Mouse (Mus musculus): Measurements from ENCODE around the gene Dapk1. TPM values are rescaled to one million over a fixed set of nuclear protein-coding genes. Genes with fewer than 3 reads are reported as not detected.

The Dapk1 gene
- polyA plus RNA-seq, 1 experiment = 0.52 TPM

DNA sequence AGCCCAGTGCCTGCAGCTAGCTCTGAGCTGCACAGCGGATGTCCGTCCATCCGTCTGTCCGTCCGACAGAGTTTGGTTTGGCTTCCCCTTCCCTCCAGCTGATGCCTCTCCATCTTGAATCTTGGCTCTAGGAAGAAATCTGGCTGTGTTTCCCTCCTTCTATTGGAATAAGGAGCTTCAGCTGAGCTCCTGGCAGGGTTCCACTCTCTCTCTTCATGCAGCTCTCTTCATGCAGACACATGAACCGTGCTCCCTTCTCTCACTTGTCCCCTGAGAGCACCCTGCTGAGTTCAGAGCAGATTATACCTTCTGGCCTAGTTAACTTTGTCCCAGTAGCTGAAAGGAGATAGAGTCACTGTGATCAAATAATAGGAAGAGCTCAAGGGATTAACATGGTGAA is 83.5 kb downstream of the Dapk1 start:
- Histone ChIP-seq H3K79me2 (ENCODE audit: control insufficient read depth, insufficient read depth) (no peaks in the 10 kb centered on the region), H3K4me3 (no peak overlapping the region), H3K36me3 (ENCODE audit: control insufficient read depth, insufficient read depth) (no peaks in the 10 kb centered on the region), H3K4me2 (ENCODE audit: low read depth) (no peak overlapping the region), H3K27me3 (ENCODE audit: control insufficient read depth, insufficient read depth, insufficient read length) (no peaks in the 10 kb centered on the region), H3ac (ENCODE audit: control insufficient read depth, insufficient read length) (no peak overlapping the region)
- TF ChIP-seq TCF3 (IDR thresholded peaks at IDR 0.05; ENCODE audit: insufficient read length, low read depth) = no peak
- no peak for TF ChIP-seq REST (IDR thresholded peaks at IDR 0.05; ENCODE audit: insufficient read depth, insufficient read length)
- TF ChIP-seq POLR2A (IDR thresholded peaks at IDR 0.05; ENCODE audit: insufficient read length, low read depth) = no peak
- TF ChIP-seq CEBPB (IDR thresholded peaks at IDR 0.05; ENCODE audit: insufficient read depth, poor library complexity, severe bottlenecking) = no peak
- no peak for TF ChIP-seq E2F4 (IDR thresholded peaks at IDR 0.05; ENCODE audit: insufficient read depth)
- TF ChIP-seq MYOD1 (IDR thresholded peaks at IDR 0.05; ENCODE audit: control insufficient read depth in 1 of 3, insufficient read length in 2 of 3, low read depth in 2 of 3) = no peak
- no peak for TF ChIP-seq TCF12 (IDR thresholded peaks at IDR 0.05; ENCODE audit: insufficient read depth, poor library complexity, severe bottlenecking)
- no peak for TF ChIP-seq MAX (IDR thresholded peaks at IDR 0.05; ENCODE audit: low read depth)
- no peak for TF ChIP-seq POLR2AphosphoS2 (IDR thresholded peaks at IDR 0.05; ENCODE audit: insufficient read length, low read depth)
- no peak for TF ChIP-seq USF1 (IDR thresholded peaks at IDR 0.05; ENCODE audit: low read depth)
- TF ChIP-seq MYOG (IDR thresholded peaks at IDR 0.05; ENCODE audit: control insufficient read depth in 1 of 3, insufficient read depth in 1 of 3, insufficient read length in 2 of 3, low read depth in 2 of 3) = no peak
- no peak for TF ChIP-seq SRF (IDR thresholded peaks at IDR 0.05; ENCODE audit: control insufficient read depth, insufficient read length, low read depth)

GRCm38 (mm10) chr13:60686024-60686663 is 84.4 kb downstream of the Dapk1 start:
- no peak overlapping the region for H3K4me2 ChIP-seq (ENCODE audit: low read depth)

GRCm38 (mm10) chr13:60686967-60687366 is 85.2 kb downstream of the Dapk1 start:
- H3K79me2 ChIP-seq (ENCODE audit: control insufficient read depth, insufficient read depth) = no peaks in the 10 kb centered on the region
- no peak overlapping the region for H3K4me2 ChIP-seq (ENCODE audit: low read depth)
- TF ChIP-seq CEBPB (IDR thresholded peaks at IDR 0.05; ENCODE audit: insufficient read depth, poor library complexity, severe bottlenecking) = no peak
- TF ChIP-seq REST (IDR thresholded peaks at IDR 0.05; ENCODE audit: insufficient read depth, insufficient read length) = no peak
- no peak for TF ChIP-seq MYOG (IDR thresholded peaks at IDR 0.05; ENCODE audit: control insufficient read depth in 1 of 3, insufficient read depth in 1 of 3, insufficient read length in 2 of 3, low read depth in 2 of 3)
- no peak for TF ChIP-seq TCF12 (IDR thresholded peaks at IDR 0.05; ENCODE audit: insufficient read depth, poor library complexity, severe bottlenecking)
- H3ac ChIP-seq (ENCODE audit: control insufficient read depth, insufficient read length) = no peak overlapping the region
- no peaks in the 10 kb centered on the region for H3K36me3 ChIP-seq (ENCODE audit: control insufficient read depth, insufficient read depth)
- H3K4me3 ChIP-seq = no peak overlapping the region
- no peaks in the 10 kb centered on the region for H3K27me3 ChIP-seq (ENCODE audit: control insufficient read depth, insufficient read depth, insufficient read length)

More at GRCm38 (mm10) chr13:60686024-60686663, 84.4 kb downstream of the Dapk1 start:
- H3K27me3 ChIP-seq (ENCODE audit: control insufficient read depth, insufficient read depth, insufficient read length) = no peaks in the 10 kb centered on the region
- TF ChIP-seq POLR2AphosphoS2 (IDR thresholded peaks at IDR 0.05; ENCODE audit: insufficient read length, low read depth) (no peak), CEBPB (IDR thresholded peaks at IDR 0.05; ENCODE audit: insufficient read depth, poor library complexity, severe bottlenecking) (no peak), POLR2A (IDR thresholded peaks at IDR 0.05; ENCODE audit: insufficient read length, low read depth) (no peak), MAX (IDR thresholded peaks at IDR 0.05; ENCODE audit: low read depth) (no peak), TCF3 (IDR thresholded peaks at IDR 0.05; ENCODE audit: insufficient read length, low read depth) (no peak), TCF12 (IDR thresholded peaks at IDR 0.05; ENCODE audit: insufficient read depth, poor library complexity, severe bottlenecking) (no peak), MYOD1 (IDR thresholded peaks at IDR 0.05; ENCODE audit: control insufficient read depth in 1 of 3, insufficient read length in 2 of 3, low read depth in 2 of 3) (no peak), MYOG (IDR thresholded peaks at IDR 0.05; ENCODE audit: control insufficient read depth in 1 of 3, insufficient read depth in 1 of 3, insufficient read length in 2 of 3, low read depth in 2 of 3) (no peak), E2F4 (IDR thresholded peaks at IDR 0.05; ENCODE audit: insufficient read depth) (no peak), SRF (IDR thresholded peaks at IDR 0.05; ENCODE audit: control insufficient read depth, insufficient read length, low read depth) (no peak), REST (IDR thresholded peaks at IDR 0.05; ENCODE audit: insufficient read depth, insufficient read length) (no peak), USF1 (IDR thresholded peaks at IDR 0.05; ENCODE audit: low read depth) (no peak)
- no peaks in the 10 kb centered on the region for H3K36me3 ChIP-seq (ENCODE audit: control insufficient read depth, insufficient read depth)
- no peak overlapping the region for H3K4me3 ChIP-seq
- H3ac ChIP-seq (ENCODE audit: control insufficient read depth, insufficient read length) = no peak overlapping the region
- no peaks in the 10 kb centered on the region for H3K79me2 ChIP-seq (ENCODE audit: control insufficient read depth, insufficient read depth)

- no peaks in the 10 kb centered on the region for H3K27me3 ChIP-seq (ENCODE audit: control insufficient read depth, insufficient read depth, insufficient read length)
- no peaks in the 10 kb centered on the region for H3K36me3 ChIP-seq (ENCODE audit: control insufficient read depth, insufficient read depth)
- no peaks in the 10 kb centered on the region for H3K79me2 ChIP-seq (ENCODE audit: control insufficient read depth, insufficient read depth)
Measured at GRCm38 (mm10) chr13:60687462-60687861, 85.7 kb downstream of the Dapk1 start.

More at GRCm38 (mm10) chr13:60687462-60687861, 85.7 kb downstream of the Dapk1 start:
- TF ChIP-seq MYOG (IDR thresholded peaks at IDR 0.05; ENCODE audit: control insufficient read depth in 1 of 3, insufficient read depth in 1 of 3, insufficient read length in 2 of 3, low read depth in 2 of 3) (no peak), MYOD1 (IDR thresholded peaks at IDR 0.05; ENCODE audit: control insufficient read depth in 1 of 3, insufficient read length in 2 of 3, low read depth in 2 of 3) (no peak), REST (IDR thresholded peaks at IDR 0.05; ENCODE audit: insufficient read depth, insufficient read length) (no peak), TCF12 (IDR thresholded peaks at IDR 0.05; ENCODE audit: insufficient read depth, poor library complexity, severe bottlenecking) (no peak), TCF3 (IDR thresholded peaks at IDR 0.05; ENCODE audit: insufficient read length, low read depth) (no peak), POLR2A (IDR thresholded peaks at IDR 0.05; ENCODE audit: insufficient read length, low read depth) (no peak), POLR2AphosphoS2 (IDR thresholded peaks at IDR 0.05; ENCODE audit: insufficient read length, low read depth) (no peak), CEBPB (IDR thresholded peaks at IDR 0.05; ENCODE audit: insufficient read depth, poor library complexity, severe bottlenecking) (no peak), SRF (IDR thresholded peaks at IDR 0.05; ENCODE audit: control insufficient read depth, insufficient read length, low read depth) (no peak), USF1 (IDR thresholded peaks at IDR 0.05; ENCODE audit: low read depth) (no peak), E2F4 (IDR thresholded peaks at IDR 0.05; ENCODE audit: insufficient read depth) (no peak), MAX (IDR thresholded peaks at IDR 0.05; ENCODE audit: low read depth) (no peak)
- Histone ChIP-seq H3ac (ENCODE audit: control insufficient read depth, insufficient read length) (no peak overlapping the region), H3K4me2 (ENCODE audit: low read depth) (no peak overlapping the region), H3K4me3 (no peak overlapping the region)
